Mouse (Mus musculus): Measurements from ENCODE around the gene Rubcn. TPM values are rescaled to one million over a fixed set of nuclear protein-coding genes. Genes with fewer than 3 reads are reported as not detected.
"Not testable (repeated sequence)": the region's sequence is repeated elsewhere in the genome, so short reads cannot be mapped to it uniquely, and the experiment has no call there.

Rubcn gene
- polyA plus RNA-seq, 1 experiment from 2014 or later: 12.0 TPM

- WGBS: 89% methylated on average over 3 of the region's 3 CpGs
- DNase-seq (ENCODE audit: low spot score): no peak
- Histone ChIP-seq H3K9me3 (replicated peaks; ENCODE audit: low read length) (no peaks in the 10 kb centered on the region), H3K27ac (no peak overlapping the region), H3K4me2 (ENCODE audit: low read length) (no peak overlapping the region), H3K4me3 (replicated peaks; ENCODE audit: low read depth, low read length) (no peak overlapping the region), H3K9ac (ENCODE audit: low read depth, low read length) (no peak overlapping the region), H3K36me3 (ENCODE audit: insufficient read depth, low read length) (no peaks in the 10 kb centered on the region), H3K27me3 (ENCODE audit: insufficient read depth, low read length) (no peaks in the 10 kb centered on the region), H3K4me1 (replicated peaks; ENCODE audit: insufficient read depth, low read length) (peaks cover 11% of the 10 kb centered on the region)
- no peak for ATAC-seq (replicated peaks; ENCODE audit: low FRiP score, low read depth)
- no peak for TF ChIP-seq CTCF (IDR thresholded peaks at IDR 0.05; ENCODE audit: low read depth)
Observed at GRCm38 (mm10) chr16:32875847-32876246, 1.7 kb downstream of the Rubcn start.

GRCm38 (mm10) chr16:32875281-32875680 lies 2.3 kb downstream of the Rubcn start:
- peaks cover 11% of the 10 kb centered on the region for H3K4me1 ChIP-seq (replicated peaks; ENCODE audit: insufficient read depth, low read length)
- not testable (repeated sequence) for H3K36me3 ChIP-seq (ENCODE audit: insufficient read depth, low read length); H3K4me2 ChIP-seq (ENCODE audit: low read length); H3K4me3 ChIP-seq (replicated peaks; ENCODE audit: low read depth, low read length); H3K9me3 ChIP-seq (replicated peaks; ENCODE audit: low read length); H3K9ac ChIP-seq (ENCODE audit: low read depth, low read length); DNase-seq (ENCODE audit: low spot score); ATAC-seq (replicated peaks; ENCODE audit: low FRiP score, low read depth); H3K27me3 ChIP-seq (ENCODE audit: insufficient read depth, low read length); H3K27ac ChIP-seq
- 74% methylated on average over 1 of the region's 1 CpGs for WGBS

GRCm38 (mm10) chr16:32873366-32873765 lies 4.2 kb downstream of the Rubcn start:
- Histone ChIP-seq H3K27me3 (ENCODE audit: insufficient read depth, low read length) (no peaks in the 10 kb centered on the region), H3K9me3 (replicated peaks; ENCODE audit: low read length) (no peaks in the 10 kb centered on the region), H3K36me3 (ENCODE audit: insufficient read depth, low read length) (no peaks in the 10 kb centered on the region), H3K4me2 (ENCODE audit: low read length) (no peak overlapping the region), H3K4me3 (replicated peaks; ENCODE audit: low read depth, low read length) (no peak overlapping the region), H3K9ac (ENCODE audit: low read depth, low read length) (no peak overlapping the region), H3K4me1 (replicated peaks; ENCODE audit: insufficient read depth, low read length) (0 out of 2 replicates have a peak, but pooled peaks cover 4% of the 10 kb centered on the region), H3K27ac (peak overlapping the region; percentile 54)
- ATAC-seq (replicated peaks; ENCODE audit: low FRiP score, low read depth) (no peak), DNase-seq (ENCODE audit: low spot score) (no peak)
- TF ChIP-seq CTCF (IDR thresholded peaks at IDR 0.05; ENCODE audit: low read depth): no peak
- whole genome bisulfite sequencing: 37% methylated on average over 3 of the region's 3 CpGs

GRCm38 (mm10) chr16:32870231-32870630 lies 7.3 kb downstream of the Rubcn start:
- Histone ChIP-seq H3K27me3 (ENCODE audit: insufficient read depth, low read length) (no peaks in the 10 kb centered on the region), H3K36me3 (ENCODE audit: insufficient read depth, low read length) (no peaks in the 10 kb centered on the region), H3K4me2 (ENCODE audit: low read length) (no peak overlapping the region), H3K9ac (ENCODE audit: low read depth, low read length) (no peak overlapping the region), H3K9me3 (replicated peaks; ENCODE audit: low read length) (no peaks in the 10 kb centered on the region), H3K27ac (no peak overlapping the region), H3K4me1 (replicated peaks; ENCODE audit: insufficient read depth, low read length) (peaks cover 4% of the 10 kb centered on the region; the same call in 1 of the 2 replicates), H3K4me3 (replicated peaks; ENCODE audit: low read depth, low read length) (no peak overlapping the region)
- no peak for TF ChIP-seq CTCF (IDR thresholded peaks at IDR 0.05; ENCODE audit: low read depth)
- 59% methylated on average over 5 of the region's 5 CpGs for WGBS
- DNase-seq (ENCODE audit: low spot score) (no peak), ATAC-seq (replicated peaks; ENCODE audit: low FRiP score, low read depth) (no peak)

- DNase-seq (ENCODE audit: low spot score) (peak; percentile 97), ATAC-seq (replicated peaks; ENCODE audit: low FRiP score, low read depth) (peak; percentile 97)
- Histone ChIP-seq H3K27me3 (ENCODE audit: insufficient read depth, low read length) (no peaks in the 10 kb centered on the region), H3K36me3 (ENCODE audit: insufficient read depth, low read length) (no peaks in the 10 kb centered on the region), H3K9ac (ENCODE audit: low read depth, low read length) (peak overlapping the region; percentile 76), H3K9me3 (replicated peaks; ENCODE audit: low read length) (no peaks in the 10 kb centered on the region), H3K4me1 (replicated peaks; ENCODE audit: insufficient read depth, low read length) (peaks cover 4% of the 10 kb centered on the region; the same call in 1 of the 2 replicates), H3K4me3 (replicated peaks; ENCODE audit: low read depth, low read length) (peak overlapping the region; percentile 88), H3K27ac (peak overlapping the region; percentile 82), H3K4me2 (ENCODE audit: low read length) (peak overlapping the region; percentile 92)
- WGBS: under 1% methylated on average over 35 of the region's 35 CpGs
- TF ChIP-seq CTCF (IDR thresholded peaks at IDR 0.05; ENCODE audit: low read depth): 0 out of 2 replicates have a peak, but pooled peaks have one; percentile 21
Observed at GRCm38 (mm10) chr16:32867919-32868552, 9.5 kb downstream of the Rubcn start.

- WGBS: 84% methylated on average over 5 of the region's 5 CpGs
- Histone ChIP-seq H3K36me3 (ENCODE audit: insufficient read depth, low read length) (no peaks in the 10 kb centered on the region), H3K27me3 (ENCODE audit: insufficient read depth, low read length) (no peaks in the 10 kb centered on the region), H3K9ac (ENCODE audit: low read depth, low read length) (no peak overlapping the region), H3K4me1 (replicated peaks; ENCODE audit: insufficient read depth, low read length) (peaks cover 4% of the 10 kb centered on the region; the same call in 1 of the 2 replicates), H3K9me3 (replicated peaks; ENCODE audit: low read length) (no peaks in the 10 kb centered on the region), H3K4me3 (replicated peaks; ENCODE audit: low read depth, low read length) (no peak overlapping the region), H3K27ac (no peak overlapping the region), H3K4me2 (ENCODE audit: low read length) (no peak overlapping the region)
- TF ChIP-seq CTCF (IDR thresholded peaks at IDR 0.05; ENCODE audit: low read depth): no peak
- DNase-seq (ENCODE audit: low spot score): no peak
- no peak for ATAC-seq (replicated peaks; ENCODE audit: low FRiP score, low read depth)
Observed at GRCm38 (mm10) chr16:32866713-32867112, 10.9 kb downstream of the Rubcn start.

Data from kidney, postnatal 0 days (tissue).